Mouse (Mus musculus) thymus, postnatal 0 days (tissue): ENCODE measurements at regions not wholly inside any gene's neighbourhood (a gene's known extent, or its start where the extent isn't known, plus 50 kb on each side); places are given as distances from the start of the nearest gene placed in this dataset.

ENCODE experiments used
- DNase-seq: peaks from one replicate; pipeline ENCODE4 v3.0.0-alpha.2; 2015; ENCODE audit warnings: low spot score

- no peak for DNase-seq
Observed at GRCm38 (mm10) chr3:37789143-37789697, 64.9 kb upstream of the Gm5148 start.

GRCm38 (mm10) chr3:37788366-37788765 lies 64.1 kb upstream of the Gm5148 start:
- no peak for DNase-seq

- DNase-seq = no peak
Observed at GRCm38 (mm10) chr3:37786792-37787191, 62.5 kb upstream of the Gm5148 start.

GRCm38 (mm10) chr3:37781086-37781485 lies 56.8 kb upstream of the Gm5148 start:
- DNase-seq = no peak

- DNase-seq = no peak
Observed at GRCm38 (mm10) chr3:37779867-37780475, 55.7 kb upstream of the Gm5148 start.

- no peak for DNase-seq
Observed at GRCm38 (mm10) chr3:37778386-37778785, 54.1 kb upstream of the Gm5148 start.

- DNase-seq = no peak
Observed at GRCm38 (mm10) chr3:37776224-37776623, 51.9 kb upstream of the Gm5148 start.
